Mouse (Mus musculus) liver, embryonic 16.5 days (tissue): ENCODE data around the gene Gpbp1l1. TPM values are rescaled to one million over a fixed set of nuclear protein-coding genes. Genes with fewer than 3 reads are reported as not detected.

Experiments used
- ATAC-seq: fragments of 200-750 bp; cut with Nextera tagmentation; 2 replicates; pipeline ENCODE4 v1.8.0; 2017; ENCODE audit warnings: low read depth, mild to moderate bottlenecking, moderate number of reproducible peaks, moderate library complexity
- H3K27ac ChIP-seq: fragments of 300-500 bp; sonication (generic); 2 replicates; pipeline ENCODE4 v1.5.1; 2014; ENCODE audit warnings: mild to moderate bottlenecking, low read length
- H3K27me3 ChIP-seq: fragments of 300-500 bp; sonication (generic); 2 replicates; pipeline ENCODE4 v1.6.1; 2014; ENCODE audit warnings: low read depth, low read length, mixed read lengths; ENCODE audit not compliant: control insufficient read depth, insufficient read depth
- H3K36me3 ChIP-seq: fragments of 300-500 bp; sonication (generic); 2 replicates; pipeline ENCODE4 v1.6.1; 2014; ENCODE audit warnings: mild to moderate bottlenecking; ENCODE audit not compliant: control insufficient read depth, insufficient read depth
- H3K4me1 ChIP-seq: fragments of 300-500 bp; sonication (generic); 2 replicates; pipeline ENCODE4 v1.6.1; 2014; ENCODE audit warnings: low read depth, low read length, mixed read lengths; ENCODE audit not compliant: control insufficient read depth
- H3K4me2 ChIP-seq: fragments of 300-500 bp; sonication (generic); 2 replicates; pipeline ENCODE4 v1.6.1; 2014; ENCODE audit warnings: low read depth, low read length, mixed read lengths
- H3K4me3 ChIP-seq: fragments of 300-500 bp; sonication (generic); 2 replicates; pipeline ENCODE4 v1.5.1; 2014; ENCODE audit warnings: low read depth, mild to moderate bottlenecking, low read length
- H3K9ac ChIP-seq: fragments of 300-500 bp; sonication (generic); 2 replicates; pipeline ENCODE4 v1.6.1; 2014; ENCODE audit warnings: low read depth, low read length
- H3K9me3 ChIP-seq: fragments of 300-500 bp; sonication (generic); replicated peaks from 2 replicates; pipeline ENCODE4 v1.6.1; 2016; ENCODE audit warnings: low read length; ENCODE audit not compliant: control insufficient read depth
- WGBS: fragments of 180-500 bp; shearing (Covaris S2); extraction: QIAGEN DNeasy Blood & Tissue Kit; methylation state at CpG from one replicate; pipeline ENCODE4 v1.1.7; 2014; ENCODE audit not compliant: insufficient replicate concordance; 5-methylcytosine and 5-hydroxymethylcytosine counted together
- polyA plus RNA-seq: library from polyadenylated mRNA; unstranded; fragments of >200 nt; fragmentation: Nextera tagmentation; extraction: Ambion mirVana; gene quantifications from 2 replicates; pipeline ENCODE4 v1.2.1, GENCODE M21; 2015

Gpbp1l1 gene
- polyA plus RNA-seq, 1 experiment from 2014 or later, result 15.3 TPM

DNA sequence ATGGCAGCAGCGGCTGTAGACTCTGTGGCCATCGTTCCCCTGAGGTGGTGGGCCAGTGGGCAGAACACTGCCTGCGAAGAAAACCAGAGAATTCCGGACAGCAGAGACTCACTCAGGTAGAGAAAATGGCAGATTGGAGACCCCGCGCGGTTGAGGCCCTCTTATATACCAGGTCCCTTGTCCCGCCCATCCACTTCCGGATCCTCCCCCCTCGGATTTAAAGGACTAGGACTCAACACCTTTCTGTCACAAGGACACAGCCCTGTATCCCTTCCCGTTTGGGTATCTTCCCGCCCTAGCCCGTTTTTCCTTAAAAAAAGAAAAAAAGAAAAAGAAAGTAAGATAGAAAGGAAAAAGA lies 69.9 kb downstream of the Gpbp1l1 start:
- Histone ChIP-seq H3K27ac (peak overlapping the region; percentile 95), H3K27me3 (no peaks in the 10 kb centered on the region), H3K9me3 (no peaks in the 10 kb centered on the region), H3K36me3 (peaks cover 3% of the 10 kb centered on the region), H3K4me1 (peaks cover 22% of the 10 kb centered on the region), H3K4me3 (peak overlapping the region; percentile 98), H3K4me2 (peak overlapping the region; percentile 98), H3K9ac (peak overlapping the region; percentile 91)
- ATAC-seq, result peak; percentile 86
- 0% methylated on average over 13 of the region's 13 CpGs for WGBS

DNA sequence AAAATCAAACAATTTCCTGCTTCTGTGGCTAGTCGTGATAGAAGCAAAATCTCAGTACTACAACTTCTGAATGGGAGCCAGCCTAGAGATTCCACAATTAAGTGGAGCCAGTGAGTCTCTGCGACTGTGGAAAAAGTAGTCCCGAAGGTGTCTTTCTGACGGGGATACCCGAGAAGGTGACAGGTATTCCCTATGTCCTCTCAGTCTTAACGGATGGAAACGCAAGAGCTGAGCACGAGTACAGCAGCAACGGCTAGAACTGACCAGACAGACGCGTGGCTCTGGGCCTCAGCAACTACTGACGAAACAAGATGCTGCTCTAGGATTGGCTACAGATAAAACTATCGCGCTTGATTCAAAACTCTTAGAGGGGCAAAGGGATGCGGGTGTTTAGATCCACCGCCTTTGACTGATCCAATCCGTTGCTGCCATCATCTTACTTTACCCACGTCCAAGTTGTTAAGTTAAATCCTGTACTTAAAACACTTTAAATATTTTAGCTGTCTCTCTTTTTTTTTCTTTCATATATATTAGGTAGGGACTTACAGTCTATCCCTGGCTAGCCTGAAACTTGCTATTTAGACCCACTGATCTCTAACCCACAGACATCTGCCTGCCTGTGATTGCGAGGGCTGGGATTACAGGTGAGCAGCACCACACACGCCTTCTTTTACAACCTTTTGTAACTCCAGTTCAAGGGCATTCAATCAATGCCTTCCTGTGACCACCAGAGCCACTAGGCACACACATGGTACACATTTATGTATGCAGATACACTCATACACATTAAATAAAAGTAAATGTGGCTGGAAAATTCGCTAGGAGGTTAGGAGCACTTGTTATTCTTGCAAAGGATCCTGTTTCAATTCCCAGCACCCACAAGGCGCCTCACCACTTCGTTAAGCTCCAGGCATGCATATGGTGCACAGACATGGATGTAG lies 70.5 kb downstream of the Gpbp1l1 start, which contains the start of gene Nasp:
TSS of gene Nasp (minus strand) at position 220 of the 941 bp plus-strand sequence.
- H3K4me2 ChIP-seq, result peak within 1 kb of the TSS; percentile 98
- H3K27ac ChIP-seq, result peak within 1 kb of the TSS; percentile 95
- peak within 1 kb of the TSS; percentile 91 for H3K9ac ChIP-seq
- ATAC-seq, result peak; percentile 81
- peaks cover 22% of the 10 kb centered on the region for H3K4me1 ChIP-seq
- peak within 1 kb of the TSS; percentile 98 for H3K4me3 ChIP-seq
- no peaks in the 10 kb centered on the region for H3K27me3 ChIP-seq
- H3K9me3 ChIP-seq, result no peaks in the 10 kb centered on the region
- H3K36me3 ChIP-seq, result peaks cover 3% of the 10 kb centered on the region; the same call in 1 of the 2 replicates
- WGBS, result 7% methylated on average over 23 of the region's 23 CpGs

- Histone ChIP-seq H3K4me2 (no peak overlapping the region), H3K4me3 (no peak overlapping the region), H3K27ac (no peak overlapping the region), H3K27me3 (no peaks in the 10 kb centered on the region), H3K9ac (no peak overlapping the region), H3K9me3 (no peaks in the 10 kb centered on the region), H3K4me1 (no peaks in the 10 kb centered on the region), H3K36me3 (peaks cover 26% of the 10 kb centered on the region)
- 78% methylated on average over 1 of the region's 1 CpGs for WGBS
- no peak for ATAC-seq
Observed at GRCm38 (mm10) chr4:116635197-116635596, 77.7 kb downstream of the Gpbp1l1 start.

- Histone ChIP-seq H3K36me3 (peaks cover 53% of the 10 kb centered on the region), H3K27me3 (no peaks in the 10 kb centered on the region), H3K4me2 (no peak overlapping the region), H3K9ac (no peak overlapping the region), H3K9me3 (no peaks in the 10 kb centered on the region), H3K27ac (no peak overlapping the region), H3K4me1 (no peaks in the 10 kb centered on the region), H3K4me3 (no peak overlapping the region)
- 82% methylated on average over 6 of the region's 6 CpGs for WGBS
- no peak for ATAC-seq
Observed at GRCm38 (mm10) chr4:116638821-116639220, 81.4 kb downstream of the Gpbp1l1 start.

GRCm38 (mm10) chr4:116642071-116642470 lies 84.6 kb downstream of the Gpbp1l1 start:
- Histone ChIP-seq H3K9ac (no peak overlapping the region), H3K27me3 (no peaks in the 10 kb centered on the region), H3K27ac (no peak overlapping the region), H3K4me2 (no peak overlapping the region), H3K4me1 (no peaks in the 10 kb centered on the region; the same call in 1 of the 2 replicates), H3K9me3 (no peaks in the 10 kb centered on the region), H3K4me3 (no peak overlapping the region), H3K36me3 (peaks cover 45% of the 10 kb centered on the region)
- 82% methylated on average over 1 of the region's 1 CpGs for WGBS
- ATAC-seq, result no peak

Other genes starting within 250 kb of the Gpbp1l1 start
- gene Mast2, start 93.5 kb upstream of the Gpbp1l1 start, polyA plus RNA-seq, result 3.4 and 3.8 TPM in 2 replicates
- 12.3 and 13.3 TPM in 2 replicates for gene Ipp, start 50.1 kb upstream of the Gpbp1l1 start, polyA plus RNA-seq
- 17.8 and 20.5 TPM in 2 replicates for gene Tmem69, start 1.7 kb upstream of the Gpbp1l1 start, polyA plus RNA-seq
- gene Ccdc17, start 39.0 kb downstream of the Gpbp1l1 start, polyA plus RNA-seq, result 2.2 and 2.4 TPM in 2 replicates
- gene Nasp, start 70.3 kb downstream of the Gpbp1l1 start, polyA plus RNA-seq, result 38.4 and 45.2 TPM in 2 replicates
- gene Akr1a1, start 94.0 kb downstream of the Gpbp1l1 start, polyA plus RNA-seq, result 294 and 297 TPM in 2 replicates
- 964 and 975 TPM in 2 replicates for gene Prdx1, start 127.9 kb downstream of the Gpbp1l1 start, polyA plus RNA-seq
- 8.8 and 8.9 TPM in 2 replicates for gene Mmachc, start 150.7 kb downstream of the Gpbp1l1 start, polyA plus RNA-seq
- 10.3 and 12.4 TPM in 2 replicates for gene Ccdc163, start 150.9 kb downstream of the Gpbp1l1 start, polyA plus RNA-seq
- 5.4 and 5.9 TPM in 2 replicates for gene Tesk2, start 163.3 kb downstream of the Gpbp1l1 start, polyA plus RNA-seq
- gene Toe1, start 250.0 kb downstream of the Gpbp1l1 start, polyA plus RNA-seq, result 11.4 and 12.6 TPM in 2 replicates